Mouse (Mus musculus) heart, postnatal 25 days (tissue): ENCODE measurements around the gene Tcp11l1. TPM values are rescaled to one million over a fixed set of nuclear protein-coding genes. Genes with fewer than 3 reads are reported as not detected.

Source experiments
- DNase-seq: peaks from one replicate; pipeline ENCODE4 v3.0.0; 2022; ENCODE audit warnings: low spot score
- intact Hi-C: fragments of 180-260 bp; cut with DNase I; formaldehyde crosslinking; loops from one replicate; pipeline ENCODE4 v1.15.1; 2025
- total RNA-seq, 2 experiments: library from RNA; stranded (reverse); gene quantifications; 2 replicates each; pipeline ENCODE4 v1.2.3; 2021

Tcp11l1 gene
- total RNA-seq, 2 experiments from 2014 or later, result 6.0 to 7.3 TPM

- no peak for DNase-seq
- intact Hi-C loops, result no loop called here
Measured at GRCm38 (mm10) chr2:104615985-104616711, 95.8 kb downstream of the Tcp11l1 start.

GRCm38 (mm10) chr2:104614786-104615185, 97.2 kb downstream of the Tcp11l1 start:
- intact Hi-C loops, result no loop called here
- no peak for DNase-seq

Other genes starting within 250 kb of the Tcp11l1 start
- 100 to 1,000 TPM; 202 to 215 TPM for gene Hipk3, start 217.7 kb downstream of the Tcp11l1 start, total RNA-seq
- 10 to 100 TPM; 12.0 to 14.7 TPM for gene Cstf3, start 121.6 kb downstream of the Tcp11l1 start, total RNA-seq
- not detected for gene Pin1rt1, start 4.2 kb upstream of the Tcp11l1 start, total RNA-seq
- gene Depdc7, start 30.7 kb upstream of the Tcp11l1 start, total RNA-seq, result under 1 TPM; 0.89 to 0.99 TPM
- gene Qser1, start 104.6 kb upstream of the Tcp11l1 start, total RNA-seq, result 10 to 100 TPM; 26.7 to 27.7 TPM
- 1 to 10 TPM in 1 of 2 experiments, under 1 TPM in 1; 0.78 to 1.4 TPM for gene Prrg4, start 137.7 kb upstream of the Tcp11l1 start, total RNA-seq
- 1 to 10 TPM; 3.9 to 4.2 TPM for gene Ccdc73, start 155.6 kb upstream of the Tcp11l1 start, total RNA-seq